Mouse (Mus musculus) embryonic facial prominence, embryonic 11.5 days (tissue): ENCODE measurements around the gene Gm3642. TPM values are rescaled to one million over a fixed set of nuclear protein-coding genes. Genes with fewer than 3 reads are reported as not detected.
"Not testable (repeated sequence)": the region's sequence is repeated elsewhere in the genome, so short reads cannot be mapped to it uniquely, and the experiment has no call there.

Experiments
- ATAC-seq: fragments of 200-750 bp; cut with Nextera tagmentation; replicated peaks from 2 replicates; pipeline ENCODE4 v1.8.0; 2017; ENCODE audit warnings: low read depth; ENCODE audit not compliant: insufficient number of reproducible peaks, low FRiP score, low TSS enrichment
- DNase-seq: peaks from one replicate; pipeline ENCODE4 v3.0.0-alpha.2; 2015; ENCODE audit warnings: low spot score
- H3K27ac ChIP-seq: fragments of 300-500 bp; sonication (generic); replicated peaks from 2 replicates; pipeline ENCODE4 v1.5.1; 2014; ENCODE audit warnings: mild to moderate bottlenecking, low read depth, low read length, control low read depth
- H3K27me3 ChIP-seq: fragments of 300-500 bp; sonication (generic); 2 replicates; pipeline ENCODE4 v1.6.1; 2014; ENCODE audit warnings: mild to moderate bottlenecking, low read length, moderate library complexity, mixed read lengths; ENCODE audit not compliant: control insufficient read depth, insufficient read depth
- H3K36me3 ChIP-seq: fragments of 300-500 bp; sonication (generic); replicated peaks from 2 replicates; pipeline ENCODE4 v1.6.1; 2014; ENCODE audit warnings: low read depth, mild to moderate bottlenecking, low read length, moderate library complexity, mixed read lengths; ENCODE audit not compliant: control insufficient read depth, insufficient read depth
- H3K4me1 ChIP-seq: fragments of 300-500 bp; sonication (generic); 2 replicates; pipeline ENCODE4 v1.6.1; 2014; ENCODE audit warnings: low read length, mixed read lengths; ENCODE audit not compliant: control insufficient read depth, insufficient read depth
- H3K4me2 ChIP-seq: fragments of 300-500 bp; sonication (generic); 2 replicates; pipeline ENCODE4 v1.6.1; 2014; ENCODE audit warnings: low read depth, mild to moderate bottlenecking, control low read depth, low read length, moderate library complexity
- H3K4me3 ChIP-seq: fragments of 300-500 bp; sonication (generic); 2 replicates; pipeline ENCODE4 v1.5.1; 2014; ENCODE audit warnings: low read depth, low read length, control low read depth
- H3K9ac ChIP-seq: fragments of 300-500 bp; sonication (generic); replicated peaks from 2 replicates; pipeline ENCODE4 v1.6.1; 2014; ENCODE audit warnings: mild to moderate bottlenecking, control low read depth, low read length
- H3K9me3 ChIP-seq: fragments of 300-500 bp; sonication (generic); replicated peaks from 2 replicates; pipeline ENCODE4 v1.6.1; 2016; ENCODE audit warnings: mild to moderate bottlenecking, low read length, inconsistent platforms, mixed read lengths; ENCODE audit not compliant: control insufficient read depth
- WGBS: fragments of 180-500 bp; shearing (Covaris S2); extraction: QIAGEN DNeasy Blood & Tissue Kit; methylation state at CpG from one replicate; pipeline ENCODE4 v1.1.7; 2014; 5-methylcytosine and 5-hydroxymethylcytosine counted together
- polyA plus RNA-seq: library from polyadenylated mRNA; unstranded; fragments of >200 nt; fragmentation: Nextera tagmentation; extraction: Ambion mirVana; gene quantifications from 2 replicates; pipeline ENCODE4 v1.2.1, GENCODE M21; 2014

Gm3642 gene
- not detected in 2 replicates for polyA plus RNA-seq

DNA sequence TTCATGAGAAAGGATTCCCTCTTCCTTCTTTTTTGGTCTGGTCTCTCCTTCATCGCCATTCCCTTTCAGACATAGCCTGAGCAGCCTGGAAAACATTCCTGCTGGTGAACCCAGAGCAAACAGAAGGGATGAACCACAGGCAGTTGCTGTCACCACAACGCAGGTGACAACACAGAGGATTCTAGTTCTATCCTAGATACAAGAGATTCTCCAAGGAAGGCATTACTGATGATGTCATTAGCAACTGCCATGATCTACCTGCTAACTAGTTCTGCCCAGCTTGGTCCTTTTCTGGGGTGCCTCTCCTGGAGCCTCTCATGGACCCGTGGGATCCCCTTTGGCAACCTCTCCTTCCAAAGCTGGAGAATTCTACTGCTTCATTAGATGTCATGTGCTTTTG is at the start of gene Gm3642:
Gene Gm3642 (minus strand): TSS at position 101 of the 400 bp plus-strand sequence.
- H3K36me3 ChIP-seq, H3K9ac ChIP-seq, H3K9me3 ChIP-seq, ATAC-seq, DNase-seq, H3K4me2 ChIP-seq, H3K4me3 ChIP-seq, H3K27me3 ChIP-seq, H3K4me1 ChIP-seq, H3K27ac ChIP-seq: not testable (repeated sequence)
- WGBS, result no CpG with 5 or more reads among the region's 3 CpGs

DNA sequence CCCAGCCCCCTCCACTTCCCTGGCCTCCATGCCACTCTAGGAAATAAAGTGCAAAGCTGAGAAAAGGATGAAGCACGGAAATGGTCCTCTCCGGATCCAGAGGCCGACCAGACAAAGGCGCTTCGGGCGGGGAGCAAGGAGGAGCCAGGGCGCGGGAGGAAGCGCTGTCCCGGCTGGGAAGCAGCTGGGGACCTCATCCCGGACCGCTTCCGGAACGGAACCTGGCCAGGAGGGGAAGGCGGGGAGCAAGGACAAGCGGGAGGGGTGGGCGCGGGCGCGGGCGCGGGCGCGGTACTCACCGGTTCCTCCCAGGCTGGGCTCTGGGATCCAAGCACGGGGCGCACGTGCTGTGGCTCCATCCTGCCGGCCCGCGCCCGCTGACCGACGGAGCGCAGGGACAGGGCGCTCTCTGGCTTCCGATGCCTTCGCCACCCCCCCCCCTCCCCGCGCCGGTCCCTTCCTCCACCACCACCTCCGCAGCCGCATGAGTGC is 49.5 kb upstream of the Gm3642 start, which contains the start of gene Gm3667:
Gene Gm3667 (minus strand): TSS at position 442 of the 492 bp plus-strand sequence.
- not testable (repeated sequence) for H3K36me3 ChIP-seq, H3K27ac ChIP-seq, H3K27me3 ChIP-seq, DNase-seq, H3K9ac ChIP-seq, H3K4me1 ChIP-seq, H3K9me3 ChIP-seq, ATAC-seq
- H3K4me3 ChIP-seq, result peak within 1 kb of the TSS; percentile 34
- peak within 1 kb of the TSS; percentile 41 for H3K4me2 ChIP-seq
- 0% methylated on average over 1 of the region's 43 CpGs for WGBS

DNA sequence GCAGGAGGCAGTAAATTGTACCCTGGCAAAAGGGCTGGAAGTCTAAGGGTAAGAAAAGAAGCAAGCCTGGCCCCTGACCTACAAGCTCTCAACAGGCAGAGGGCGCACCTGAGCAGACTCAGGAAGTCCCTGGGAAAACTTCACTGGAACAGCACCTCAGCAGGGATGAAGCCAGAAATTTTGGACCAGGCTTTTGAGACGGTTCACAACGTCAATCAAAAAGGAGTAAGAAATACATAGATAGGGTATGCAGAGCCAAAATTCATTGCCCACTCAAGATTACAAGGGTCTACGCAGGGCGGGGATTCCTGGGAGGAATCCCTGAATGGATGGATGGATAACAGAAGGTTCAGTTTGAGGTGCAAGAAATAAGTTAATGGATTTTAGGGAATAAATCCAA is 48.7 kb upstream of the Gm3642 start:
- not testable (repeated sequence) for H3K4me3 ChIP-seq, H3K9me3 ChIP-seq

DNA sequence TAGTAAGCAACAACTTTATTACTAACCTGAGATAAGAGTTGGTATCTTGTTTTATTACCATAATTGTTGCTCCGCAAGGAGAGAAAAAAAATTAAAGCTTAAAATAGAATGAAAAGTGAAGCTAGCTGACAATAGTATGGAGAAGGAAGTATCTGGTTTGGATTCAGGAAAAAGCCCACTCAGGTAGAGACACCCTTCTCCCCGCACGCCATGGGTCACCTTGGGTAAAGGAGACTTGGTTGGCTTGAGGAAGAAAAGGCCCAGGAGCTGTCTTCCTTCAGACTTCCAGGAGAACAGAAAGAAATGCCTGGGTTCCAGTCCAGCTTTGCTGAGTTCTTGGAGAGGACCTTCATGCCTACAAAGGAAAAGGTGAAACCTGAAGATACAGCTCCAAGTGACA is 16.8 kb downstream of the Gm3642 start:
- not testable (repeated sequence) for H3K27me3 ChIP-seq, H3K4me3 ChIP-seq, H3K36me3 ChIP-seq, ATAC-seq, H3K4me2 ChIP-seq, H3K4me1 ChIP-seq, H3K27ac ChIP-seq, H3K9ac ChIP-seq, DNase-seq, H3K9me3 ChIP-seq
- WGBS, result 97% methylated on average over 3 of the region's 3 CpGs

More for the DNA sequence above, 48.7 kb upstream of the Gm3642 start:
- H3K27ac ChIP-seq, ATAC-seq, H3K9ac ChIP-seq, H3K36me3 ChIP-seq, H3K4me2 ChIP-seq, H3K27me3 ChIP-seq, H3K4me1 ChIP-seq, DNase-seq: not testable (repeated sequence)
- WGBS, result 21% methylated on average over 3 of the region's 5 CpGs

Other genes starting within 250 kb of the Gm3642 start
- gene Gm3629, start 249.7 kb downstream of the Gm3642 start, polyA plus RNA-seq, result 0.42 TPM in 1 of 2 replicates, not detected in the other
- gene Gm3460, start 217.9 kb downstream of the Gm3642 start, polyA plus RNA-seq, result not detected in 2 replicates
- not detected in 2 replicates for gene Gm10251, start 156.1 kb downstream of the Gm3642 start, polyA plus RNA-seq
- gene Gm8050, start 120.1 kb downstream of the Gm3642 start, polyA plus RNA-seq, result not detected in 2 replicates
- 7.6 and 8.0 TPM in 2 replicates for gene Gm3636, start 98.0 kb downstream of the Gm3642 start, polyA plus RNA-seq
- gene Gm8362, start 65.9 kb downstream of the Gm3642 start, polyA plus RNA-seq, result not detected in 2 replicates
- gene Gm3667, start 49.7 kb upstream of the Gm3642 start, polyA plus RNA-seq, result 2.2 and 2.8 TPM in 2 replicates
- gene Gm6356, start 133.5 kb upstream of the Gm3642 start, polyA plus RNA-seq, result not detected in 2 replicates
- 1.7 and 2.0 TPM in 2 replicates for gene Gm10406, start 187.1 kb upstream of the Gm3642 start, polyA plus RNA-seq
- gene Gm3685, start 204.7 kb upstream of the Gm3642 start, polyA plus RNA-seq, result not detected in 2 replicates